Mouse (Mus musculus): ENCODE measurements around the gene Lysmd3. TPM values are rescaled to one million over a fixed set of nuclear protein-coding genes. Genes with fewer than 3 reads are reported as not detected.
A peak's percentile ranks its signal among the peaks of the same experiment; 100 is the strongest.
"Not testable (repeated sequence)": the region's sequence is repeated elsewhere in the genome, so short reads cannot be mapped to it uniquely, and the experiment has no call there.

The Lysmd3 gene
- polyA plus RNA-seq (2015; fragmentation: Nextera tagmentation; extraction: Ambion mirVana) = 21.5 and 22.5 TPM in 2 replicates

GRCm38 (mm10) chr13:81657351-81658052, at the start of gene Lysmd3:
Gene Lysmd3 (plus strand): TSS chr13:81657663.
- Histone ChIP-seq H3K4me3 (replicated peaks) (peak within 1 kb of the TSS; percentile 84), H3K27me3 (no peaks in the 10 kb centered on the region), H3K9me3 (no peaks in the 10 kb centered on the region), H3K27ac (peak within 1 kb of the TSS; percentile 87), H3K4me2 (replicated peaks) (peak within 1 kb of the TSS; percentile 77), H3K9ac (replicated peaks) (peak within 1 kb of the TSS; percentile 84), H3K4me1 (replicated peaks) (peaks cover 27% of the 10 kb centered on the region), H3K36me3 (0 out of 2 replicates have a peak, but pooled peaks cover 4% of the 10 kb centered on the region)
- under 1% methylated on average over 73 of the region's 73 CpGs for WGBS
- ATAC-seq = peak; percentile 99

- no peak overlapping the region for H3K27ac ChIP-seq
- no peak overlapping the region for H3K4me3 ChIP-seq (replicated peaks)
- no peak for ATAC-seq
- no peaks in the 10 kb centered on the region for H3K27me3 ChIP-seq
- H3K36me3 ChIP-seq = peaks cover 12% of the 10 kb centered on the region
- H3K4me1 ChIP-seq (replicated peaks) = no peaks in the 10 kb centered on the region
- WGBS = 95% methylated on average over 4 of the region's 4 CpGs
- H3K9me3 ChIP-seq = peaks cover 9% of the 10 kb centered on the region
- no peak overlapping the region for H3K4me2 ChIP-seq (replicated peaks)
- H3K9ac ChIP-seq (replicated peaks) = no peak overlapping the region
These were observed 47.1 kb upstream of the Lysmd3 start for GRCm38 (mm10) chr13:81610349-81610748.

- ATAC-seq; H3K4me3 ChIP-seq (replicated peaks); H3K9me3 ChIP-seq; H3K9ac ChIP-seq (replicated peaks); H3K27me3 ChIP-seq; H3K36me3 ChIP-seq: not testable (repeated sequence)
- Histone ChIP-seq H3K27ac (peak overlapping the region; percentile 64), H3K4me1 (replicated peaks) (peaks cover 48% of the 10 kb centered on the region), H3K4me2 (replicated peaks) (peak overlapping the region; percentile 28)
- 60% methylated on average over 1 of the region's 1 CpGs for WGBS
These were observed 29.6 kb upstream of the Lysmd3 start for GRCm38 (mm10) chr13:81627861-81628260.

- peaks cover 53% of the 10 kb centered on the region for H3K4me1 ChIP-seq (replicated peaks)
- H3K9ac ChIP-seq (replicated peaks) = no peak overlapping the region
- ATAC-seq = no peak
- H3K27me3 ChIP-seq = no peaks in the 10 kb centered on the region
- 5% methylated on average over 2 of the region's 2 CpGs for WGBS
- no peaks in the 10 kb centered on the region for H3K36me3 ChIP-seq
- peak overlapping the region; percentile 64; the same call in 1 of the 2 replicates for H3K27ac ChIP-seq
- no peak overlapping the region for H3K4me3 ChIP-seq (replicated peaks)
- H3K4me2 ChIP-seq (replicated peaks) = no peak overlapping the region; the same call in 1 of the 2 replicates
- H3K9me3 ChIP-seq = no peaks in the 10 kb centered on the region
These were observed 28.8 kb upstream of the Lysmd3 start for GRCm38 (mm10) chr13:81628631-81629190.

GRCm38 (mm10) chr13:81629395-81629794, 28.1 kb upstream of the Lysmd3 start:
- Histone ChIP-seq H3K4me1 (replicated peaks) (peaks cover 53% of the 10 kb centered on the region), H3K4me2 (replicated peaks) (peak overlapping the region; percentile 43; the same call in 1 of the 2 replicates), H3K36me3 (no peaks in the 10 kb centered on the region), H3K27ac (peak overlapping the region; percentile 7; the same call in 1 of the 2 replicates), H3K4me3 (replicated peaks) (no peak overlapping the region), H3K9me3 (no peaks in the 10 kb centered on the region), H3K9ac (replicated peaks) (no peak overlapping the region), H3K27me3 (no peaks in the 10 kb centered on the region)
- peak; percentile 21; the same call in 1 of the 2 replicates for ATAC-seq
- WGBS = 1% methylated on average over 3 of the region's 3 CpGs

- H3K27ac ChIP-seq = 0 out of 2 replicates have a peak overlapping the region, but pooled peaks have one; percentile 7
These were observed 26.9 kb upstream of the Lysmd3 start for GRCm38 (mm10) chr13:81630566-81630965.

GRCm38 (mm10) chr13:81632720-81633415, 24.6 kb upstream of the Lysmd3 start, which contains the start of gene Adgrv1:
Gene Adgrv1 (minus strand): TSS chr13:81633154.
- Histone ChIP-seq H3K4me3 (replicated peaks) (peak within 1 kb of the TSS; percentile 49), H3K4me1 (replicated peaks) (peaks cover 44% of the 10 kb centered on the region), H3K27ac (no peak within 1 kb of the TSS; the same call in 1 of the 2 replicates), H3K27me3 (no peaks in the 10 kb centered on the region; the same call in 1 of the 2 replicates), H3K36me3 (no peaks in the 10 kb centered on the region), H3K9me3 (no peaks in the 10 kb centered on the region), H3K4me2 (replicated peaks) (peak within 1 kb of the TSS; percentile 76), H3K9ac (replicated peaks) (peak within 1 kb of the TSS; percentile 74)
- ATAC-seq = peak; percentile 99
- WGBS = under 1% methylated on average over 41 of the region's 42 CpGs

More at GRCm38 (mm10) chr13:81630566-81630965, 26.9 kb upstream of the Lysmd3 start:
- H3K9me3 ChIP-seq = no peaks in the 10 kb centered on the region
- no peaks in the 10 kb centered on the region for H3K36me3 ChIP-seq
- H3K27me3 ChIP-seq = no peaks in the 10 kb centered on the region; the same call in 1 of the 2 replicates
- no peak for ATAC-seq
- peak overlapping the region; percentile 30 for H3K4me3 ChIP-seq (replicated peaks)
- peak overlapping the region; percentile 43 for H3K4me2 ChIP-seq (replicated peaks)
- 0 out of 2 replicates have a peak overlapping the region, but pooled peaks have one; percentile 19 for H3K9ac ChIP-seq (replicated peaks)
- H3K4me1 ChIP-seq (replicated peaks) = peaks cover 53% of the 10 kb centered on the region
- 6% methylated on average over 5 of the region's 5 CpGs for WGBS

GRCm38 (mm10) chr13:81639624-81640023, 17.8 kb upstream of the Lysmd3 start:
- H3K9ac ChIP-seq (replicated peaks) = no peak overlapping the region
- H3K9me3 ChIP-seq = no peaks in the 10 kb centered on the region
- H3K27me3 ChIP-seq = no peaks in the 10 kb centered on the region; the same call in 1 of the 2 replicates
- H3K4me2 ChIP-seq (replicated peaks) = no peak overlapping the region
- peaks cover 19% of the 10 kb centered on the region for H3K4me1 ChIP-seq (replicated peaks)
- no peak overlapping the region for H3K27ac ChIP-seq
- 7% methylated on average over 4 of the region's 4 CpGs for WGBS
- ATAC-seq = peak; percentile 53
- H3K4me3 ChIP-seq (replicated peaks) = no peak overlapping the region
- H3K36me3 ChIP-seq = no peaks in the 10 kb centered on the region

GRCm38 (mm10) chr13:81640881-81641280, 16.6 kb upstream of the Lysmd3 start:
- Histone ChIP-seq H3K9me3 (no peaks in the 10 kb centered on the region), H3K9ac (replicated peaks) (no peak overlapping the region), H3K4me2 (replicated peaks) (no peak overlapping the region), H3K27me3 (no peaks in the 10 kb centered on the region; the same call in 1 of the 2 replicates), H3K36me3 (no peaks in the 10 kb centered on the region), H3K4me1 (replicated peaks) (peaks cover 19% of the 10 kb centered on the region), H3K4me3 (replicated peaks) (no peak overlapping the region), H3K27ac (peak overlapping the region; percentile 70)
- WGBS = 38% methylated on average over 6 of the region's 6 CpGs
- ATAC-seq = peak; percentile 25

GRCm38 (mm10) chr13:81641289-81642045, 16.0 kb upstream of the Lysmd3 start:
- Histone ChIP-seq H3K9me3 (no peaks in the 10 kb centered on the region), H3K9ac (replicated peaks) (no peak overlapping the region), H3K4me1 (replicated peaks) (peaks cover 19% of the 10 kb centered on the region), H3K27me3 (no peaks in the 10 kb centered on the region; the same call in 1 of the 2 replicates), H3K4me3 (replicated peaks) (0 out of 2 replicates have a peak overlapping the region, but pooled peaks have one; percentile 21), H3K27ac (peak overlapping the region; percentile 70), H3K4me2 (replicated peaks) (peak overlapping the region; percentile 40), H3K36me3 (no peaks in the 10 kb centered on the region)
- 3% methylated on average over 8 of the region's 8 CpGs for WGBS
- peak; percentile 78 for ATAC-seq

GRCm38 (mm10) chr13:81642491-81643149, 14.8 kb upstream of the Lysmd3 start:
- Histone ChIP-seq H3K9me3 (no peaks in the 10 kb centered on the region), H3K27me3 (no peaks in the 10 kb centered on the region), H3K9ac (replicated peaks) (no peak overlapping the region), H3K4me3 (replicated peaks) (no peak overlapping the region), H3K36me3 (no peaks in the 10 kb centered on the region), H3K4me1 (replicated peaks) (peaks cover 19% of the 10 kb centered on the region), H3K27ac (peak overlapping the region; percentile 46), H3K4me2 (replicated peaks) (no peak overlapping the region)
- WGBS = 40% methylated on average over 7 of the region's 7 CpGs
- ATAC-seq = no peak

All from midbrain, embryonic 13.5 days (tissue).